Mouse (Mus musculus) neural tube, embryonic 15.5 days (tissue): Measurements from ENCODE around the gene Alox12. TPM values are rescaled to one million over a fixed set of nuclear protein-coding genes. Genes with fewer than 3 reads are reported as not detected.
A peak's percentile ranks its signal among the peaks of the same experiment; 100 is the strongest.

Source experiments
- ATAC-seq: fragments of 200-750 bp; cut with Nextera tagmentation; 2 replicates; pipeline ENCODE4 v1.8.0; 2017; ENCODE audit warnings: mild to moderate bottlenecking, moderate TSS enrichment, moderate library complexity; ENCODE audit not compliant: low FRiP score
- H3K27ac ChIP-seq: fragments of 300-500 bp; sonication (generic); replicated peaks from 2 replicates; pipeline ENCODE4 v1.5.1; 2015; ENCODE audit warnings: mild to moderate bottlenecking, inconsistent platforms
- H3K27me3 ChIP-seq: fragments of 300-500 bp; sonication (generic); replicated peaks from 2 replicates; pipeline ENCODE4 v1.6.1; 2015; ENCODE audit warnings: inconsistent platforms
- H3K36me3 ChIP-seq: fragments of 300-500 bp; sonication (generic); 2 replicates; pipeline ENCODE4 v1.6.1; 2015; ENCODE audit warnings: inconsistent platforms
- H3K4me1 ChIP-seq: fragments of 300-500 bp; sonication (generic); 2 replicates; pipeline ENCODE4 v1.6.1; 2015; ENCODE audit warnings: inconsistent platforms
- H3K4me2 ChIP-seq: fragments of 300-500 bp; sonication (generic); 2 replicates; pipeline ENCODE4 v1.6.1; 2015; ENCODE audit warnings: inconsistent platforms, mild to moderate bottlenecking, moderate library complexity
- H3K4me3 ChIP-seq: fragments of 300-500 bp; sonication (generic); replicated peaks from 2 replicates; pipeline ENCODE4 v1.5.1; 2015; ENCODE audit warnings: mild to moderate bottlenecking, inconsistent platforms
- H3K9ac ChIP-seq: fragments of 300-500 bp; sonication (generic); replicated peaks from 2 replicates; pipeline ENCODE4 v1.6.1; 2015; ENCODE audit warnings: mild to moderate bottlenecking, inconsistent platforms
- H3K9me3 ChIP-seq: fragments of 300-500 bp; sonication (generic); replicated peaks from 2 replicates; pipeline ENCODE4 v1.6.1; 2016; ENCODE audit warnings: inconsistent platforms
- WGBS: fragments of 180-500 bp; shearing (Covaris S2); methylation state at CpG from one replicate; pipeline ENCODE4 v1.1.7; 2015; ENCODE audit warnings: mixed read lengths; 5-methylcytosine and 5-hydroxymethylcytosine counted together
- polyA plus RNA-seq: library from polyadenylated mRNA; unstranded; fragments of >200 nt; fragmentation: Nextera tagmentation; extraction: Ambion mirVana; gene quantifications from 2 replicates; pipeline ENCODE4 v1.2.1, GENCODE M21; 2015

Alox12 gene
- 2.1 and 2.7 TPM in 2 replicates for polyA plus RNA-seq

DNA sequence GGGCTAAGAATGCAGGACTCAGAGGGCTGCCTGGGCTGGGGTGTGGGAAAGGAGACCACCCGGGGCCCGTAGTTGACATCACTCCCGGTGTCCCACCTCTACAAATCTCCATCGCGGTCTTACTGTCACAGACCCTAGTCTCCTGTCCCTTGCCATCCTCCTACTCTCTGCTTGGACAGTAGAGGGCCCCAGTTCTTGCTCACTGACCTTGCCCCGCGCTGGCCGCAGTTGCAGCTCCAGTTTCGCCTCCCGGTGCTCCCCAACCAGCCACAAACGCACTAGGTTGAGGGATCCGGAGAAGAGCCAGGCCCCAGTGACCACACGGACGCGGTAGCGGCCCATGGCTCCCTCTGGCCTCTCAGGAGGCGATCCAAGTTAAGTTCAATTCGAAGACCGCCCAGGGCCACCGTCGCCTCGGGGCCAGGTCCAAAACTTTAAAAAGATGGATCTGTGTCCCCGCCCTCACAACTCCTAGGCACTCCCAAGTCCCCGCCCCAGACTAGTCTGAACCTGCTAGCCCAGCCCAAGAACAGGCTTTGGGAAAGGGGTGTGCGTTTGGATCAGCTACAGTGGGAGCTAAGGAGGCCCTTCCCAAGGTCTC is at the start of gene Alox12:
Alox12 (minus strand) TSS at position 423 of the 601 bp plus-strand sequence.
- Histone ChIP-seq H3K4me3 (peak within 1 kb of the TSS; percentile 16), H3K9ac (0 out of 2 replicates have a peak within 1 kb of the TSS, but pooled peaks have one; percentile 26), H3K4me2 (peak within 1 kb of the TSS; percentile 47), H3K4me1 (peaks cover 11% of the 10 kb centered on the region), H3K9me3 (no peaks in the 10 kb centered on the region), H3K27ac (no peak within 1 kb of the TSS), H3K27me3 (peaks cover 55% of the 10 kb centered on the region), H3K36me3 (no peaks in the 10 kb centered on the region)
- ATAC-seq, result no peak
- WGBS, result 1% methylated on average over 25 of the region's 25 CpGs

DNA sequence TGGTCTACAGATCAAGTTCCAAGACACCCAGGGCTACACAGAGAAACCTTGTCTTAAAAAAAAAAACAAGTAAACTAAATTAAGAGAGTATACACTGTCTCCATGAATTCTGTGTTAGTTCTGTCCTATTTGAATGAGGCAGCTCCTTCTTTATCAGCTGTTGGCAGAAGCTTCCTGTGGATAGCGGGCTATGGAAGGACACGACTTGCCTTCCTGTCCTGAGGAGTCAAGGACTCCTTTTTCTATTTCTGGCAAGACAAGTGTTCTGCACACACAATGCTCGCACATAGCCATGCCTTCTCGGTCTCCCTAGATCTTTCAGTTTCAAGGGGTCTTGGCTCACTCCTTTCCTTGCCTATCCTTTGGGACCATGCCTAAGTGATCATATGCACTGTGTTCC is 47.1 kb upstream of the Alox12 start:
- Histone ChIP-seq H3K4me3 (no peak overlapping the region), H3K4me1 (no peaks in the 10 kb centered on the region), H3K9me3 (no peaks in the 10 kb centered on the region), H3K4me2 (no peak overlapping the region), H3K27ac (no peak overlapping the region), H3K9ac (no peak overlapping the region), H3K27me3 (no peaks in the 10 kb centered on the region), H3K36me3 (no peaks in the 10 kb centered on the region)
- no peak for ATAC-seq
- 92% methylated on average over 4 of the region's 4 CpGs for WGBS

DNA sequence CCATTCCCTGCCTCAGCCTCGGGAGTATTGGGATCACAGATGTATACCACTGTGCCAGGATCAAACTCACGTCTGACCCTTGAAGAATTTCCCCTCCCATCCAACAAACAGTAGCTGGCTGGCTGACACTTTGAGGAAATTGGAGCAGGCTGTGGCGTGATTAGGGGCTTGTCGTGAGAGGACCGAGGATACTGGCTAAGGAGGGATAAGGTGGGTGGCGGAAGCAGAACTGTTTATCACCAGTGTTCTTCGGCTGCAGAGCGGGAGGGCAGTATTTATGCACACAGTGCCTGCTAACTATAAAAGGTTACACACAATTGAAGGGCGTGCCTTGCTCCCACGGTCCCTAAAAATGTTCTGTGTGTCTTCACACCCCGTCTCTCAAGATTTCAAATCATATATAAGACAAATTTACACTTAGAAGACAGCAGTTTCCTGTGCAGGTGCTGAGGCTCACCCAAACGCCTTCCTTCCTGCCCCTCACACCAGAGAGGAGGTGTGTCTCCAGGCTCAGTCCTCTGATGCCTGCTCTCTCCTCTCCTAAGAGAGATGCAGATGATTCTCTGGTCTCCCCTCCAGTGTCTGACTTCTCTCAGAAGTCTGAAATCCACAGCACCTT is 42.8 kb upstream of the Alox12 start:
- H3K27ac ChIP-seq, result no peak overlapping the region
- no peak for ATAC-seq
- no peak overlapping the region for H3K4me3 ChIP-seq
- no peaks in the 10 kb centered on the region for H3K27me3 ChIP-seq
- no peaks in the 10 kb centered on the region for H3K4me1 ChIP-seq
- 63% methylated on average over 12 of the region's 12 CpGs for WGBS
- H3K4me2 ChIP-seq, result no peak overlapping the region
- no peaks in the 10 kb centered on the region for H3K9me3 ChIP-seq
- H3K9ac ChIP-seq, result no peak overlapping the region
- H3K36me3 ChIP-seq, result no peaks in the 10 kb centered on the region

GRCm38 (mm10) chr11:70297405-70297804 is 42.3 kb upstream of the Alox12 start:
- Histone ChIP-seq H3K27me3 (no peaks in the 10 kb centered on the region), H3K9me3 (no peaks in the 10 kb centered on the region), H3K4me1 (no peaks in the 10 kb centered on the region), H3K27ac (no peak overlapping the region), H3K4me3 (no peak overlapping the region), H3K9ac (no peak overlapping the region), H3K4me2 (no peak overlapping the region), H3K36me3 (no peaks in the 10 kb centered on the region)
- no peak for ATAC-seq
- 59% methylated on average over 4 of the region's 4 CpGs for WGBS

DNA sequence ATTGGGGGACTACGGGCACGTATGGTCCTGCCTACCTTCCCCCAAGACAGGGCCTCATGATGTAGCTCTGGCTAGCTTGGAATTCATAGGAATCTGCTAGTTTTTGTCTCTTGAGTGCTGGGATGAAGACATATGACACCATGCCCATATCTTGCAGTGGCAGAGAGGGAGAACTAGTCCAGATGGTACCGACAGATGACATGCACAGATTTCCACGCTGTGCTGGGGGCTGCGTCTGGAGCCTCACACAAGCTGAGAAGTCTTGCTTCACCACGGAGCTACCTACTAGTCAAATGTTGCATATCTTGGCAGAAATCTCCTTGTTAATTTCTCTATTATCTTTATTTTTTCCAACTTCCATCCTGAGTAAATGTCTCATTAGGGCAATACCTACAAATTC is 38.7 kb upstream of the Alox12 start:
- 94% methylated on average over 6 of the region's 6 CpGs for WGBS
- no peaks in the 10 kb centered on the region for H3K36me3 ChIP-seq

DNA sequence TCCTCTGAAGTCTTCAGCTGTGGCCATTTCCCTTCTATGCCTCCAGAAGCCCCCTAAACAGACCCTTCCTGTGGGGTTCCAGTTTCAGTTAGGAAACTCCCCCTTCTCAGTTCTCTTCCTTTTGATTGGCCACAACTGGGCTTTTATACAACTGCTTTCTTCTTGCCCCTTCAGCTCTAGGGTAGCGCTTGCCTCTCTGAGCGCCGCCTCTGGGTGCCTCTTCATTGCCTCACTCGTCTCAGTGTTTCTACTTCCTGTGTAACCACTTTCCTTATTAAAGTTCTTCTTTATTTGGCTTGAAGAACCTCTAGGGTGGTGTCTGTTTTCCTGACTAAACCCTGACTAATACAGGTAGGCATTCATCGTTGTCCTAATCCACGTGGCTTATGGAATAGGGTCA is 36.1 kb upstream of the Alox12 start:
- no peaks in the 10 kb centered on the region for H3K27me3 ChIP-seq
- no peak overlapping the region for H3K4me3 ChIP-seq
- WGBS, result 88% methylated on average over 6 of the region's 6 CpGs

More for the DNA sequence above, 38.7 kb upstream of the Alox12 start:
- Histone ChIP-seq H3K4me1 (no peaks in the 10 kb centered on the region), H3K4me3 (no peak overlapping the region), H3K27ac (no peak overlapping the region), H3K9me3 (no peaks in the 10 kb centered on the region), H3K4me2 (no peak overlapping the region), H3K27me3 (no peaks in the 10 kb centered on the region), H3K9ac (no peak overlapping the region)
- no peak for ATAC-seq

GRCm38 (mm10) chr11:70289236-70289635 is 34.1 kb upstream of the Alox12 start:
- ATAC-seq, result no peak
- no peak overlapping the region for H3K9ac ChIP-seq
- H3K27me3 ChIP-seq, result no peaks in the 10 kb centered on the region
- no peak overlapping the region for H3K4me2 ChIP-seq
- no peaks in the 10 kb centered on the region for H3K36me3 ChIP-seq
- no peak overlapping the region for H3K4me3 ChIP-seq
- H3K4me1 ChIP-seq, result no peaks in the 10 kb centered on the region
- H3K27ac ChIP-seq, result no peak overlapping the region
- no peaks in the 10 kb centered on the region for H3K9me3 ChIP-seq
- 65% methylated on average over 6 of the region's 6 CpGs for WGBS

More for the DNA sequence above, 36.1 kb upstream of the Alox12 start:
- no peak overlapping the region for H3K27ac ChIP-seq
- H3K36me3 ChIP-seq, result no peaks in the 10 kb centered on the region
- no peak overlapping the region for H3K4me2 ChIP-seq
- ATAC-seq, result no peak
- H3K9me3 ChIP-seq, result no peaks in the 10 kb centered on the region
- H3K4me1 ChIP-seq, result no peaks in the 10 kb centered on the region
- H3K9ac ChIP-seq, result no peak overlapping the region

DNA sequence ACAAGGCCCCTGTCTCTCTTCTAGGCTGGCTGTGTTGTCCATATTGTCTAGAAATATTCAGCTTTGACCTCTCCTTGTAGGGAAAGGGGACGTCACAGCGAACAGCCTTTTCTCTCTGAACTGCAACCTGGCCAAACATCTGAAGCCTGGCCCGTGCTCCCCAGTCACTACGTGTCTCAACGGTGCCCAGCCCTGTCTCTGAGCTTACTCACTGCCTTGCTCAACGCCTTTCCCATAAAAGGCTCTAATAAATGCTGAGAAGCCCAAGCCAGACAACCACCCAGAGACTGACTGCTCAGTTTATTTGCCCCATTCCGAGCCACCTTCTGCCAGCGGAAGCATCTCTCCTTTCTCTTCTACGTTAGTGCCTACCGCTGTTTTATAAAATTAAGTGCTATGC is 32.9 kb upstream of the Alox12 start:
- WGBS, result 88% methylated on average over 10 of the region's 10 CpGs
- Histone ChIP-seq H3K27me3 (no peaks in the 10 kb centered on the region), H3K4me2 (no peak overlapping the region), H3K36me3 (no peaks in the 10 kb centered on the region), H3K4me3 (no peak overlapping the region), H3K27ac (no peak overlapping the region), H3K4me1 (no peaks in the 10 kb centered on the region), H3K9me3 (no peaks in the 10 kb centered on the region), H3K9ac (no peak overlapping the region)
- ATAC-seq, result no peak

- H3K4me3 ChIP-seq, result no peak overlapping the region
- no peaks in the 10 kb centered on the region for H3K36me3 ChIP-seq
- no peaks in the 10 kb centered on the region for H3K9me3 ChIP-seq
- ATAC-seq, result no peak
- H3K4me2 ChIP-seq, result no peak overlapping the region
- no peak overlapping the region for H3K27ac ChIP-seq
- no peaks in the 10 kb centered on the region for H3K4me1 ChIP-seq
- H3K9ac ChIP-seq, result no peak overlapping the region
- H3K27me3 ChIP-seq, result no peaks in the 10 kb centered on the region
- 79% methylated on average over 5 of the region's 5 CpGs for WGBS
Measured at GRCm38 (mm10) chr11:70285686-70286085, 30.5 kb upstream of the Alox12 start.

DNA sequence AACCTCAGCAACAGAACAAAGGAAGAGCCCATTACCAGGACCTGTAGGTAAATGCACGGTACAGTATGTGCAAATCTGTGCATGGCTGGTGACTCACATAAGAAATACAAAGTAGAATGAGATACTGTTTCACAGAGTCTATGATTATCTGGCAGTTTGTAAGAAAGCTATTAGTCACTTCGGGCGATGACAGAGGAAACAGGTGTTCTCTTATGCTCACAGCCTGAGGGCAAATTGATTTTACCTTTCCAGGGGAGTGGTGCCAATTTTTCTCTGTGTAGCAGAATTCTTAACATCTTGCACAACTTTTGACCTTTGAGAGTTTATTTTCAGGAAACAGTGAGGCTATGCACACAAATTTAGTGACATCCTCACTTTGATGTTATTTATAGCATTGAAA is 29.6 kb upstream of the Alox12 start:
- no peak overlapping the region for H3K4me2 ChIP-seq
- H3K27ac ChIP-seq, result no peak overlapping the region
- no peaks in the 10 kb centered on the region for H3K27me3 ChIP-seq
- H3K36me3 ChIP-seq, result no peaks in the 10 kb centered on the region
- no peak for ATAC-seq
- WGBS, result 85% methylated on average over 3 of the region's 3 CpGs
- H3K4me1 ChIP-seq, result no peaks in the 10 kb centered on the region
- H3K9me3 ChIP-seq, result no peaks in the 10 kb centered on the region
- H3K9ac ChIP-seq, result no peak overlapping the region
- H3K4me3 ChIP-seq, result no peak overlapping the region

- Histone ChIP-seq H3K4me3 (no peak overlapping the region), H3K27ac (no peak overlapping the region), H3K9me3 (no peaks in the 10 kb centered on the region), H3K36me3 (no peaks in the 10 kb centered on the region), H3K9ac (no peak overlapping the region), H3K4me1 (no peaks in the 10 kb centered on the region), H3K27me3 (no peaks in the 10 kb centered on the region), H3K4me2 (no peak overlapping the region)
- WGBS, result 88% methylated on average over 4 of the region's 4 CpGs
- no peak for ATAC-seq
Measured at GRCm38 (mm10) chr11:70283666-70284065, 28.5 kb upstream of the Alox12 start.

- ATAC-seq, result no peak
- Histone ChIP-seq H3K27me3 (no peaks in the 10 kb centered on the region), H3K4me1 (no peaks in the 10 kb centered on the region), H3K9ac (no peak overlapping the region), H3K36me3 (no peaks in the 10 kb centered on the region), H3K4me2 (no peak overlapping the region), H3K9me3 (no peaks in the 10 kb centered on the region), H3K27ac (no peak overlapping the region), H3K4me3 (no peak overlapping the region)
- 70% methylated on average over 3 of the region's 3 CpGs for WGBS
Measured at GRCm38 (mm10) chr11:70280441-70280840, 25.3 kb upstream of the Alox12 start.
